Mouse (Mus musculus): Measurements from ENCODE around the gene Tgm4.

The Tgm4 gene

DNA sequence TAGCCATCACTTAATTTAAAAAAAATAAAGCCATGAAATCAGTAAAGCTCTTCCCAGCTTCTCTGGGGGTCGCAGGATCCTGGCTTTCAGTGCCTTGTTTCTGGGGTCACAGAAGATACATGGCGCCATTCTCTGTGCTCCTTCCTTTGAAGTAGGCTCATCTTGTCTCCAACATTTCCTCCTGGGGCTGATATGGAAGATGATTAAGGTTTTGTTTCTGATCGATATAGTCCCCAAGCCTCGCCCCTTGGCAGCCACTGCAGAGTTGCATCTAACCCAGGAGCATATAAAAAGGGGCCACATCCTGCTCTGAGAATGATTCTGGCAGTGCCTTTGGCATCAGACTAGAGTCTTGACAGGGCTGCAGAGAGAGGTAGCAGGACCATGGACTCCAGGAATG is at the start of gene Tgm4:
Gene Tgm4, plus strand, starts transcription at position 301 of the 400 bp plus-strand sequence.
- DNase-seq (ENCODE audit: low spot score in 2 of 2) = no peak

GRCm38 (mm10) chr9:122998406-122999192 is 35.9 kb upstream of the Tgm4 start:
- no peak for DNase-seq (ENCODE audit: low spot score in 2 of 2)

DNA sequence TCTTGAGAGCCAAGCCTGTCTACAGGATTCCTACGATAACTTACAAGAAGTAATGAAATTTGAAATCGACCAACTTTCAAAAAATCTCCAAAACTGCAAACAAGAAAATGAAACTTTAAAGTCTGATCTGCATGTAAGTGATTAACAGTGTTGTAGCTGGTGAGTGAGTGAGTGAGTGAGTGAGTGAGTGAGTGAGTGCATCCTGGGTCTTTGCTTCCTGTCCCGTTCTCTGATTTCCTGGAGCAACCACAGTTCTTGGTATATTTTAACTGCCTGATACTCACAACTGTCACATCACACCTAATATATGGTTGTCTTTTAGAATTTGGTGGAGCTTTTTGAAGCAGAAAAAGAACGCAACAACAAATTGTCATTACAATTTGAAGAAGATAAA is 35.3 kb upstream of the Tgm4 start:
- no peak for DNase-seq (ENCODE audit: low spot score in 2 of 2)

- no peak for DNase-seq (ENCODE audit: low spot score in 2 of 2)
Observed at GRCm38 (mm10) chr9:123004718-123005117, 29.8 kb upstream of the Tgm4 start.

GRCm38 (mm10) chr9:123006071-123006470 is 28.5 kb upstream of the Tgm4 start:
- no peak for DNase-seq (ENCODE audit: low spot score in 2 of 2)

DNA sequence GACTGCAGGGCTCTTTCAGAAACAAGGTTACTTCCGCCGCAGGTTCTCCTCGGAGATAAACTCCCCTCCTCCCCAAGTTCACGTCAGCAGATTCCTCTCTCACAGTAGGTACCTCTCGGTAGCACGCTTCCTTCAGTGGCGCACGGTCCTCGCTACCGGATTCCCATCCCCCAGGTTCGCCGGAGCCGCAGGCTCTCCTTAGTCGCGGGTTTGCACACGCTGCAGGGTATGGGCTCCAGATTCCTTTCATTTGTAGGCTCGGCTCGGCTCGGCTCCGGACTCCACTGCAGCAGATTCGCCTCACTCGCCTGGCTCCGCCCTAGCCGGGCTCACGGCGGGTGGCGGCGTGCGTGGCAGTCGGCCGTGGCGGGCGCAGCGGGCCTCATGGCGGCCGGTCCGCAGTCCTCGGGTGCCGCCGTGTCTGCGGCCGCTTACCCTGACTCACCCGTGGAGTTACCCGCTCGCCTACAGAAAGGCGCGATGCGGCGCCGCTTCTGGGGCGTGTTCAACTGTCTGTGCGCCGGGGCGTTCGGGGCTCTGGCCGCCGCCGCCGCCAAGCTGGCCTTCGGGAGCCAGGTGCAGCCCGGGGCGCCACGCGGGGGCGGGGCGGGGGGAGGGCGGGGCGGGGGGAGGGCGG is 13.4 kb upstream of the Tgm4 start, which contains the start of gene Tmem42:
Gene Tmem42, plus strand, starts transcription at position 332 of the 637 bp plus-strand sequence.
- peak; percentile 67 to 80 for DNase-seq (ENCODE audit: low spot score in 2 of 2)

DNA sequence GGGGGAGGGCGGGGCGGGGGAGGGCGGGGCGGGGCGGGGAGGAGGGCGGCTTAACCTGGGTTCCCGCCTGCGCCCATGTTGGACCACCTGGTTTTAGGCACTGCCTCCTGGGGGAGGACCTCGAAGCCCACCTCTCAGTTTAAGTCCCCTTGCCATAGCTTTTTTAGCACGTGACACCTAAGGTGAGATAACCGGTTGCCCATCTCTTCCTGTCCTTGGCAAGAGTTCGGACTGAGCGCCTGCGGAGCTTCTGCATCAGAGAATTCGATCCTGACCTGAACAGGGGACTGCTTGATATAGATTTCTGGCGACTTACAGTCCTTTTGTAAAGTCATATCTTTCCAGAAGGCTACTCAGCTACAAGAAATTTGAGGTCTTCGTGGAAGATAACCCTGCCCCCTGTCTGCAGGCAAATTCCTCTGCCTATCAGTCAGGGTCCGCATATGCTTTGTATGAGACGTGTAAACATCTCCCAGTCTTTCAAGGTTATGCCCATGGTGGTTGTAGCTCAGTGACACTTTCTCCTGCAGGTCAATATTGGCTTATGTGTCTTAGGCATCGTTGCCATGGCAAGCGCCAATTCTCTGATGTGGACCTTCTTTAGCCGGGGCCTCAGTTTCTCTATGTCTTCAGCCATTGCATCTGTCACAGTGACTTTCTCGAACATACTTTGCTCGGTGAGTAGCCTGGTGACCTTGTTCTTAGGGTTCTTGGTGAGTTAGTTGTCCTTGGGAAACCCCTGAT is 12.7 kb upstream of the Tgm4 start:
- peak in 1 of 2 experiments; percentile 27 for DNase-seq (ENCODE audit: low spot score in 2 of 2)

DNA sequence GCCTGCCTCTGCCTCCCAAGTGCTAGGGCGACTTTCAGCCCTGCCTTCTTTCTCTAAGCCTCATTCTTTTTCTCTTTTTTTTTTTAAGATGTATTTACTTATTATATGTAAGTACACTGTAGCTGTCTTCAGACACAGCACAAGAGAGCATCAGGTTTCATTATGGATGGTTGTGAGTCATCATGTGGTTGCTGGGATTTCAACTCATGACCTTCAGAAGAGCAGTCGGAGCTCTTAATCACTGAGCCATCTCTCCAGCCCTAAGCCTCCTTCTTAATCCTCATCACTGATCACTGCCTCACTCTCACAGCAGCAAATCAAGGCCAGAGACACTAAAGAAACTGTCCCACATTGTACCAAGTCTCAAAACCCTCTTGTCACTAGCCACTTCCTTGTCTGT is 10.3 kb upstream of the Tgm4 start:
- no peak for DNase-seq (ENCODE audit: low spot score in 2 of 2)

DNA sequence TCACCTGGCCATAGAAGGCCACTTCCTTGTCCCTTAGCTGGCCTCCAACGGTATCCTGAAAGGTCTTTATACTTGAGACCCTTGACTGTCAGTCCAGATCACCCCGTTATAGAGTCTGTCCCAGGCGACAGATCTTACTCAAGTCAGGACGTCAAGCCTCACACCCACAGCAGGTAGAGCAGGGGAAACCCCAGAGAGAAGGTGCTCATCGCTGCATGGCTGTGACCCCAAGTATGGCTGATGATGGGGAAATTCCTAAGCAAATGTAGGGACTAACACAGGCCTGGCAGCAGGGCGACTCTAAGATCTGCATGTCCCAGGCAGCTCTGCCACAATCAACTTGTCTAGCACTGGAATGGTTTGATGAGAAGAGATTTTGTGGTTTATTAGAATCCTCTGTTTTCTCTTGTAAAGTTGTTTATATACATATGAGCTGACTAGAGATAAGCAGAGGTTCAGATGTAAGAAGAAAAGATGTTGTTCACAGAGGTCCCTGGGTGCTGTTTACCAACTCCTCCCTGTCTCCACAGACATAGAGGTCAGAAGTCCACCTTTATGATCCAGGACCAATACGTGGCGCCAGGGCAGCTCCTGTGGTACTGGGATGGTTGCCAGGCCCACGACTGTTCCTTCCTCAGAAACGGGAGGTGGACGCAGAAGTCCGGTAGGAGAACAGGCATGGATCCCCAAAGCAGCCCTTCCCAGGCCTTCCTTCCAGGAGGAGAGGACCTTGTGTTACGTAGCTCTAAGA is 2.9 kb upstream of the Tgm4 start:
- DNase-seq (ENCODE audit: low spot score in 2 of 2) = no peak

- no peak for DNase-seq (ENCODE audit: low spot score in 2 of 2)
Observed at GRCm38 (mm10) chr9:123047665-123048064, 13.1 kb downstream of the Tgm4 start.

- DNase-seq (ENCODE audit: low spot score in 2 of 2) = no peak
Observed at GRCm38 (mm10) chr9:123058724-123059292, 24.3 kb downstream of the Tgm4 start.

GRCm38 (mm10) chr9:123060172-123060571 is 25.6 kb downstream of the Tgm4 start:
- no peak for DNase-seq (ENCODE audit: low spot score in 2 of 2)

DNA sequence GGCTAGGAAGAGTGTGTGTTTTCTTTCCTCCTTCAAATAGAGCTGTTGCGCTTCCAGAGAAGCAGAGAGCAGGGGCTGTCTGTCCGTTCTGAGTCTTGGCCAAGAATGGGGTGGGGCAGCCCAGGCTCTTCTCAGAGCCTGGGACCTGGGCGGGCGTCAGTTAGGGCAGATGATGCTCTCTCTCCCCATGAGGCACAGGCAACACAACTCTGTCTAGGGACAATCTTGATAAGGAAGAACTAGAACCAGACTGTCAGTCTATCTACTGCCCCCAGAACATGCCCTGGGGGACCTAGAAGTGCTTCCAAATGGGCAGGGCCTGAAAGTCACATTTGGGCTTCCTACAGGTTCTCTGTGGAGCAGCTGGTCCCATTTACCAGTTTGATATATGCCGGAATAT is 44.6 kb downstream of the Tgm4 start:
- no peak for DNase-seq (ENCODE audit: low spot score in 2 of 2)

GRCm38 (mm10) chr9:123080355-123080754 is 45.8 kb downstream of the Tgm4 start:
- DNase-seq (ENCODE audit: low spot score in 2 of 2) = no peak

GRCm38 (mm10) chr9:123080796-123081195 is 46.3 kb downstream of the Tgm4 start:
- no peak for DNase-seq (ENCODE audit: low spot score in 2 of 2)

DNA sequence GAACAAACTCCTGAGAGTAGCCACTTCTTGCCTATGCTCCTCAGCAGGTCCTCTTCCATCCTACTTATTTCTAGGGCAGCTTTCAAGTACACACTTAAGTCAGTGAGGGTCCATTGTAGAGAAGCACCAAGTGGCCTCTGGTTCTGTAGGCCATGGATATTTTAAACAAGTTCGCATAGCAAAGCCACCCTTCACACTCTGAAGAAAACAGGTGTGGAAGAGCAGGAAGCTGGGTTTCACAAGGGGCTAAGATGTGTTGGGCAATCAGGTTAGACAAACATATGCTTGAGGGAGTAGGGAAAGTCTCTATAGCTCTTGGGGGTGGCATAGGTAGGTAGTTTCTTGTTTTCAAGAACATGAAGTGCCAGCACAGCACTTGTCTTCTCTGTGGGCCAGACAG is 50.8 kb downstream of the Tgm4 start:
- DNase-seq (ENCODE audit: low spot score in 2 of 2) = no peak

GRCm38 (mm10) chr9:123087558-123087957 is 53.0 kb downstream of the Tgm4 start:
- no peak for DNase-seq (ENCODE audit: low spot score in 2 of 2)

DNA sequence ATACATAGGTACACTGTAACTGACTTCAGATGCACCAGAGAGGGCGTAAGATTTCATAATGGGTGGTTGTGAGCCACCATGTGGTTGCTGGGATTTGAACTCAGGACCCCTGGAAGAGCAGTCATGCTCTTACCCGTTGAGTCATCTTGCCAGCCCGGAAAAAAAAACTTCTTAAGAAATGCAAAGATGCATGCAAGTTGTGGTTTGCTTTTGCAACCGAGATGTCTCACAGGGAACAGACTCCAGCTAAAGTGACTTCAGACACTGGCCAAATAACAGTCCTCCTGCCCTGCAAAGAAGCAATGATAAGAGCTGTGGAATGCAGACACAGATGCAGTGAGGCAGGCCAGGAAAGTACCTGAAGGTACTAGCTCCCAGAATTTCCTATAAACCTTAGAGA is 56.3 kb downstream of the Tgm4 start:
- DNase-seq (ENCODE audit: low spot score in 2 of 2) = no peak

DNA sequence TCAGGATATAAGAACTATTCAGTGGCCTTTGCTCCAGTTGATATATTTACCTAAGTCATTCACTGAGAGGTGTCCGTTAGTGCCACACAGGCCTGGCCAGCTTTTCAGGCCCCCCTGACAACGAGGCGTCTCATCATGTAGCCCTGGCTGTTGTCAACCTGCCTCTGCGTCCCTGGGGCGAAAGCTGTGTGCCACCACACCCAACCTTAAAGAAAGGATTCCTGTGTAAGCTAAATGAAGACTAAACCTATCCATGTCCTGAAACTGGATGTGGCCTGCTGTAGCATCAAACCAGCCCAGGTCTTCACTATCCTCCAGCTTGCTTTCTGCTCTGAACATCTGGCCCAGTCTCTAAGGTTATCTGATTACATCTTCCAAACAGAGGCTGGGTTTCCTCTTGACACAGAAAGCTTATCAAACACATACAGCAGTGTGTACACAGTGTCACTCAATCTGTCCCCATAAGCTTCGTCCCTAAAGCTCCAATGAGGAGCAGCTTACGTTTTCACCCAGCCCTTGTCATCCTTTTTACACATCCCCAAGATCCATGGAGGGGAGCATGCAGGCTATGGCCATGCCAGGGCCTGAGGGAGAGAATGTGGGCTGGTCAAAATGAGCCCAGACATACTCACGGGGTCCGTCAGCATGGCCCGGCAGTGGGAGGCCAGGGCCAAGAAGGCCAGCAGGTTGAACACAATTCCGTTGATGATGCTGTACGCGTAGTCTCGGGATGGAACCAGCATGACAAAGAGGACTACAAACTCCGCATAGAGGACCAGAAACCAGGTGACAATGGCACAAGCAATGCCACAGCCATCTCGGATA is 65.3 kb downstream of the Tgm4 start:
- no peak for DNase-seq (ENCODE audit: low spot score in 2 of 2)

DNA sequence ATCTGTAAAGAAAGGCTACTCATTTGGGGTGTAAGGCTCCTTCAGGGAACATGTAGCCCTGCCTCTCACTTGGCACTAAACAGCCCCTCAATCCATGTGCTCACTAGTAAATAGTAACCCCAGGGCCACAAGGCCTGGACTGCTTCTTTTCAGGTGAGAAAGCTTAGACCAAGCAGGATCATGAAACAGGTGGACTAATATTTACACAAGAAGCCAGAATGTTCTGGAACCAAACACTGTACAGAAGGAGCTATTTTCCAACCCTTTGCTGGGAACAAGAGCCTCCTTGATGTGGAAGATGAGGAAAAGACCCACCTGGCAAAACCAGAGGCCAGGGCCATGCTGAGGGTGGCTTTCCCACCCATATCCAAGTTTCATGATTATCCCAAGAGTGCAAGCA is 68.9 kb downstream of the Tgm4 start:
- DNase-seq (ENCODE audit: low spot score in 2 of 2) = no peak

GRCm38 (mm10) chr9:123104362-123104761 is 69.8 kb downstream of the Tgm4 start:
- DNase-seq (ENCODE audit: low spot score in 2 of 2) = no peak
